9 mouse cellular contexts compared by ENCODE assay signal in genomic region chr13:32902481-32903015, GRCm38 (mm10). TPM values are rescaled to one million over a fixed set of nuclear protein-coding genes. Genes with fewer than 3 reads are reported as not detected.
A peak's percentile ranks its signal among the peaks of the same experiment; 100 is the strongest.
DNase-seq lines count a peak whose midpoint lies in the region; ATAC-seq lines count a peak whose summit lies in the region.
"Had no signal": no experiment of that assay in that cellular context is flagged by ENCODE, and none has a peak within 500 bp of the region (broad histone marks: within the 10 kb centered on the region; RNA-seq: fewer than 3 reads in every experiment).

No protein-coding gene starts in this region.

- no peak overlapping the region for H3K9ac ChIP-seq in limb, embryonic 11.5 days (ENCODE audit: low read length)
- no peak overlapping the region for H3K9ac ChIP-seq in midbrain, embryonic 15.5 days

- H3K4me1 ChIP-seq in limb, embryonic 11.5 days (ENCODE audit: control insufficient read depth, insufficient read depth, low read length), result no peaks in the 10 kb centered on the region
- H3K4me1 ChIP-seq in midbrain, embryonic 15.5 days, result no peaks in the 10 kb centered on the region

- 25% methylated on average over 4 of the region's 4 CpGs for whole genome bisulfite sequencing in limb, embryonic 11.5 days
- 14% methylated on average over 4 of the region's 4 CpGs for WGBS in midbrain, embryonic 15.5 days

- no peaks in the 10 kb centered on the region for H3K27me3 ChIP-seq in limb, embryonic 11.5 days (ENCODE audit: control insufficient read depth, insufficient read depth, low read length)
- 0 out of 2 replicates have a peak, but pooled peaks cover 4% of the 10 kb centered on the region for H3K27me3 ChIP-seq in midbrain, embryonic 15.5 days (replicated peaks)

- peak; percentile 80 for DNase-seq in 416B (ENCODE audit: low read depth)
- peak; percentile 45 for DNase-seq in adrenal gland, adult 8-10 months
- peak; percentile 84 for DNase-seq in embryo, embryonic 11 days
- DNase-seq in kidney, adult 9 months, result peak; percentile 68
- peak; percentile 77 for DNase-seq in limb, embryonic 11.5 days (ENCODE audit: low spot score)
- peak; percentile 22 to 72 for DNase-seq in spleen, adult 18-20 months

- no peaks in the 10 kb centered on the region for H3K9me3 ChIP-seq in limb, embryonic 11.5 days (ENCODE audit: control insufficient read depth, low read length)
- H3K9me3 ChIP-seq in midbrain, embryonic 15.5 days, result no peaks in the 10 kb centered on the region

- no peaks in the 10 kb centered on the region for H3K36me3 ChIP-seq in limb, embryonic 11.5 days (ENCODE audit: control insufficient read depth, insufficient read depth, low read length)
- no peaks in the 10 kb centered on the region for H3K36me3 ChIP-seq in midbrain, embryonic 15.5 days (replicated peaks)

- H3K4me2 ChIP-seq in limb, embryonic 11.5 days (ENCODE audit: low read depth, severe bottlenecking), result no peak overlapping the region
- H3K4me2 ChIP-seq in midbrain, embryonic 15.5 days, result no peak overlapping the region

- peak; percentile 71 for ATAC-seq in granulocyte monocyte progenitor cell, adult 5-6 weeks (replicated peaks; ENCODE audit: poor library complexity, severe bottlenecking)
- ATAC-seq in limb, embryonic 11.5 days (ENCODE audit: insufficient number of reproducible peaks, low FRiP score, low TSS enrichment, low read depth), result 0 out of 2 replicates have a peak, but pooled peaks have one; percentile 40
- peak; percentile 92 for ATAC-seq in midbrain, embryonic 15.5 days (replicated peaks)

- no peak overlapping the region for H3K4me3 ChIP-seq in limb, embryonic 11.5 days (ENCODE audit: low read depth, low read length)
- no peak overlapping the region for H3K4me3 ChIP-seq in midbrain, embryonic 15.5 days

- H3K27ac ChIP-seq in limb, embryonic 11.5 days (replicated peaks; ENCODE audit: low read depth, low read length), result no peak overlapping the region
- no peak overlapping the region for H3K27ac ChIP-seq in midbrain, embryonic 15.5 days

RNA-seq across cellular contexts. Expression of gene Serpinb1c, which starts 4.5 kb away (rescaled TPM):
- not detected for total RNA-seq in adrenal gland, adult 8-10 months (2022)
- not detected in 2 replicates for total RNA-seq in granulocyte monocyte progenitor cell, adult 5-6 weeks (2014; fragmentation: Nextera tagmentation)
- not detected in 2 replicates for total RNA-seq in granulocyte monocyte progenitor cell, adult 5-6 weeks (2017)
- not detected in 2 replicates for polyA plus RNA-seq in limb, embryonic 11.5 days (2014; fragmentation: Nextera tagmentation; extraction: Ambion mirVana)
- polyA plus RNA-seq in midbrain, embryonic 15.5 days (2015; fragmentation: Nextera tagmentation; extraction: Ambion mirVana), result not detected in 2 replicates
- polyA plus RNA-seq: testis, adult 2 months had no signal

RNA-seq across cellular contexts. Expression of gene Serpinb1a, which starts 51.6 kb away (rescaled TPM):
- total RNA-seq in adrenal gland, adult 8-10 months (2022), result 100 to 1,000 TPM in 1 of 4 experiments, 10 to 100 TPM in 1, 1 to 10 TPM in 2; 5.5 to 130 (median 37.7) TPM
- total RNA-seq in granulocyte monocyte progenitor cell, adult 5-6 weeks (2014; fragmentation: Nextera tagmentation), result 232 and 310 TPM in 2 replicates
- 511 and 544 TPM in 2 replicates for total RNA-seq in granulocyte monocyte progenitor cell, adult 5-6 weeks (2017)
- polyA plus RNA-seq in limb, embryonic 11.5 days (2014; fragmentation: Nextera tagmentation; extraction: Ambion mirVana), result 1.5 and 2.5 TPM in 2 replicates
- polyA plus RNA-seq in midbrain, embryonic 15.5 days (2015; fragmentation: Nextera tagmentation; extraction: Ambion mirVana), result 2.9 and 3.0 TPM in 2 replicates

Comparison
In these comparisons a context has a peak if more than half of its experiments do, and no peak if none do; other contexts are left out.
1. ATAC-seq: peak in every context shown above with its lines; median percentile 92 in midbrain, embryonic 15.5 days; 71 in granulocyte monocyte progenitor cell, adult 5-6 weeks; 40 in limb, embryonic 11.5 days.